Mouse (Mus musculus) T-helper 1 cell (primary cell): Measurements from ENCODE around the gene Gm45618.

Experiments
- in situ Hi-C: fragments of 300-600 bp; cut with MboI, MseI; formaldehyde crosslinking; loops from one replicate; pipeline ENCODE4 v1.15.1; 2025; ENCODE audit warnings: high pct_unique_total_duplicates

The Gm45618 gene

DNA sequence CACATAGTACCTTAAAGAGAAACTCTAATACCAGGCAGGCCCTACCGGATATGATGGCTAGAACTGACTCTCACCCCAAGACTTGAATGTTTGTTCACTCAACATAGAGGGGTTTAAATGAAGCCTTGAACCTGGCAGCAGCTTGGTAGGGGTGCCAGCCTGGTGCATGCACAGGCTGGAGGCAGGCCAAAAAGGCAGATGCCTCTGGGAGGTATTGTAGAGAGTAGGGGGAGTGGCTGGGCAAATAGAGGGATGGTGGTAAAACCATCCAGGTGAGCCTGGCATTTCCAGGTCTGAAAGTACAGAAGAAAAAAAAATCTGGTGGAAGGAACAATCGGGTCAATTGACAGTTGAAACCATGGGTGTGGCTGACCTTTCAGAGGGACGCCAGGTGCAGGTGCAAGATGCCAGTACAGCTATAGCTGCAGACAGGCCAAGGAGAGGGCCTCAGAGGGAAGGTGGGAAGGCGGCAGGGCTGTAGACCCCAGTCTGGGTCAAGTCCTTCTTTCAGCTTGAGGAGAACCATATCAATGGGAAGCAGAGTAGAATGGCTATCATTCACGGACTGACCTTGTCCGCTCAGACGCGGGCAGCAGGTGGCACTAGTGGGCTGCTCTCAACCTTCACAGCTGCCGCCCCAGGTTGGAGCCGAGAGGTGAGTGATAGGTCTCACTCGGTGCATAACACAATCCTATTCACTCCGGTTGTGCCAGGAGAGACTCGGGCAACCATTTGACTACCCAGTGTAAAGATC lies 49.9 kb downstream of the Gm45618 start:
- in situ Hi-C loops, result no loop called here
